Mouse (Mus musculus): ENCODE results near the gene Prr36. TPM values are rescaled to one million over a fixed set of nuclear protein-coding genes. Genes with fewer than 3 reads are reported as not detected.

Gene Prr36
- polyA plus RNA-seq, 1 experiment from 2014 or later, result 0.12 TPM

DNA sequence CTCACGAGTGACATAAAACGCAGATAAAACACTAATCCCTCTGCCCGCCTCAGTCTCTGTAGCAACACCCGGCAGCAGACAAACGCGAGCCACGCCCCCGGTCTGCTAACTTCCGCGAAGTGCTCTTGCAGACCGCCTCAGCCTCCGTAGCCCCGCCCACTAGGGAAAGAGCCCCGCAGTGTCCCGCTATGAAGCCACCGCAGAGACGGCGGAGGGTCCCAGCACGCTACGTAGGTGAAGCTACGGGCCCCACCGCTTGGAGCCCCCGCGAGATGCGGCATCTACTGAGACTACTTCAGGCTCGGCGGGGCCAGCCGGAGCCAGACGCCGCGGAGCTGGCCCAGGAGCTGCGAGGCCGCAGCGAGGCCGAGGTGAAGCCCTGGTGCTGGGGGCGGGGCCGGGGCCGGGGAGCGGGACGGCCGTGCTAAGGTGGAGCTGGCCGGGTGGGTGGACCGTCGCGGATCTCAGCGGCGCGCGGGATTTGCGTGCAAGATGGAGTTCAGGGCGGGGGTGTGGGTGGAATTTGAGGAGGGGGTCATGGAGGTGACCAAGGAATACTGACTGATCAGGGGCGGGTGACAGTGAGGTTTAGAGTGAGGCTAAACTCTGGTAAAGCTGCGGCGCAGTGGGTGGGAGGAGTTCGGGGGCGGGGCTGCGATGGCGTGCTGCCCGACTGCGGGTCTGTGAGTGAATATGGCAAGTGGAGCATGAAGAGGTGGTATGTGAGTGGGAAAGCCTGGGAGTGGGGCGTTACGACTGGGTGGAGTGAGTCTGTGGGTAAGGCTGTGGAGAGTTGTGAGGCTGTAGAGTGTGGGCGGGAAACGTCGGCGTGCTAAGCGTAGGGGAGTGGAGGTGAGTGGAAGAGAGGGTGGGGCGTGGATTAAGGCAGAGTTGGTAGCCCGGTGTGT, 35.9 kb upstream of the Prr36 start, which contains the start of gene Snapc2:
Gene Snapc2 (plus strand): TSS at position 147 of the 908 bp plus-strand sequence.
- DNase-seq (peak; percentile 98), ATAC-seq (peak; percentile 94)
- under 1% methylated on average over 69 of the region's 69 CpGs for WGBS (ENCODE audit: insufficient replicate concordance)
- H3K36me3 ChIP-seq (replicated peaks; ENCODE audit: insufficient read depth, low read length), result peaks cover 7% of the 10 kb centered on the region
- no peaks in the 10 kb centered on the region for H3K27me3 ChIP-seq (ENCODE audit: insufficient read depth, low read length)
- H3K9me3 ChIP-seq (ENCODE audit: low read length), result no peaks in the 10 kb centered on the region
- peak within 1 kb of the TSS; percentile 93 for H3K9ac ChIP-seq (replicated peaks)
- H3K4me3 ChIP-seq (ENCODE audit: low read depth, low read length), result peak within 1 kb of the TSS; percentile 93
- TF ChIP-seq EP300 (IDR thresholded peaks at IDR 0.05; ENCODE audit: low read depth) (no peak; the same call in 1 of the 2 replicates), CTCF (IDR thresholded peaks at IDR 0.05; ENCODE audit: low read depth) (no peak)
- H3K4me2 ChIP-seq (ENCODE audit: low read depth, low read length), result peak within 1 kb of the TSS; percentile 85
- H3K27ac ChIP-seq (ENCODE audit: low read depth), result peak within 1 kb of the TSS; percentile 74
- H3K4me1 ChIP-seq (ENCODE audit: insufficient read depth), result peaks cover 16% of the 10 kb centered on the region

DNA sequence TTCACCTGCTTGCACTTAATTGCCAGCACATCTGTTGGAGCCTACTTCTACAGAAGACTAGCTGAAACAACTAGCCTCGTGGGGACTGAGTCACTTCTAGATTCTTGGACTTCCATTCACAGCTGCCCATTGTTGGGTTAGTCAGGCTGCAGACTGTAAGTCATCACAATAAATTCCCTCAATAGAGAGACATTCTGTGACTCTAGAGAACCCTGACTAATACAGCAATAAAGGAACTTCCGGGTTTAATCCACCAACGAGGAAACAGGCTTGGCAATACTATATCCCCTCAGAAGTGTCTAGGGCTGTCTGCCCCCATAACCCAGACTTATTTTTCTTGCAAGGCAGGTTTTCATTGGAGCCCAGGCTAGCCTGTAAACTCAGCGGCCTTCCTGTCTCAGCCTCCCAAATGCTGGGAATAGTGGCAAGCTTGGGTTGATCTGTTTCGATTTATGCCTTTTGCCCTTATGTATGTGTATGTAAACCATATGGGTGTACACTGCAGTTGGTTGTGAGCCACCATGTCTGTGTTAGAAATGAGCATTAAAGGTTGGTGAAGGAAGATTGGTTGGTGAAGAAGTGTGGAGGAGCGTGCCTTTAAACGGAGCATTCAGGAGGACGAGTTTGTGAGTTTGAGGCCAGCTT, 35.0 kb upstream of the Prr36 start:
- 40% methylated on average over 8 of the region's 8 CpGs for WGBS (ENCODE audit: insufficient replicate concordance)
- H3K27ac ChIP-seq (ENCODE audit: low read depth), result peak overlapping the region; percentile 74; the same call in 1 of the 2 replicates
- no peaks in the 10 kb centered on the region for H3K9me3 ChIP-seq (ENCODE audit: low read length)
- DNase-seq (no peak), ATAC-seq (no peak)
- peak overlapping the region; percentile 85 for H3K4me2 ChIP-seq (ENCODE audit: low read depth, low read length)
- H3K4me1 ChIP-seq (ENCODE audit: insufficient read depth), result peaks cover 13% of the 10 kb centered on the region
- no peaks in the 10 kb centered on the region for H3K27me3 ChIP-seq (ENCODE audit: insufficient read depth, low read length)
- TF ChIP-seq EP300 (IDR thresholded peaks at IDR 0.05; ENCODE audit: low read depth), result no peak
- TF ChIP-seq CTCF (IDR thresholded peaks at IDR 0.05; ENCODE audit: low read depth), result no peak
- H3K9ac ChIP-seq (replicated peaks), result peak overlapping the region; percentile 93
- H3K4me3 ChIP-seq (ENCODE audit: low read depth, low read length), result peak overlapping the region; percentile 93
- H3K36me3 ChIP-seq (replicated peaks; ENCODE audit: insufficient read depth, low read length), result peaks cover 7% of the 10 kb centered on the region

DNA sequence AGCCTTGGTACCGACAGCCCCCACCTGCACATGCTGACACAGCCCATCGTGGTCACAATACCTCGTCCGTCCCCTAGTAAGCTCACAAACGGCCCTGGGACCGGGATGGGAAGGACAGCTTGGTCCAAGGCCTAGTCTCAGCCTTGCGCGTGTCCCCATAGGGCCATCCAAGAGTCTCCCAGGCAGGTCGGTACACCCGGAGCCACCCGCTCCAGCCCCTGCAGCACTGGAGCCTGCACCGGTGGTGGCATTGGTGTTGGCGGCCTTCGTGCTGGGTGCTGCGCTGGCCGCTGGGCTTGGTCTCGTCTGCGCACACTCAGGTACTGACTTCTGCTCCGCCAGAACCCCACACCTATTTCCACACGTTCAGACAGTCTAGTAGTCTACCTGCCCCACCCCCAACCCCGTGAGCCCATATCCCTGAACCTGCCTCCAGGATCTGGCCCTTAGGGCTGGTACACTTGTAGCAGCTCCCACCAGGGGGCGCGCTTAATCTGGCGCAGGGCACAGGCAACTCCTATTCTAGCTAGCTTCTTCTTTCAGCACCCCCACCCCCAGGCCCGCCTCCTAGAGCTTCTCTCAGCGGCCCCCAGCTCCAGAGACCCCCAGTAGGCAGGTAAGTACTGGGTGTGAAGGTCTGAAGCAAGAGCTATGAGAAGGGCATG, 33.2 kb upstream of the Prr36 start:
- no peak overlapping the region for H3K27ac ChIP-seq (ENCODE audit: low read depth)
- H3K9me3 ChIP-seq (ENCODE audit: low read length), result no peaks in the 10 kb centered on the region
- peaks cover 13% of the 10 kb centered on the region for H3K4me1 ChIP-seq (ENCODE audit: insufficient read depth)
- no peaks in the 10 kb centered on the region for H3K27me3 ChIP-seq (ENCODE audit: insufficient read depth, low read length)
- no peak overlapping the region for H3K4me2 ChIP-seq (ENCODE audit: low read depth, low read length)
- peaks cover 18% of the 10 kb centered on the region for H3K36me3 ChIP-seq (replicated peaks; ENCODE audit: insufficient read depth, low read length)
- H3K4me3 ChIP-seq (ENCODE audit: low read depth, low read length), result no peak overlapping the region
- TF ChIP-seq EP300 (IDR thresholded peaks at IDR 0.05; ENCODE audit: low read depth) (no peak), CTCF (IDR thresholded peaks at IDR 0.05; ENCODE audit: low read depth) (peak; percentile 93)
- H3K9ac ChIP-seq (replicated peaks), result no peak overlapping the region
- DNase-seq (peak; percentile 91), ATAC-seq (peak; percentile 28)
- WGBS (ENCODE audit: insufficient replicate concordance), result 45% methylated on average over 26 of the region's 26 CpGs

DNA sequence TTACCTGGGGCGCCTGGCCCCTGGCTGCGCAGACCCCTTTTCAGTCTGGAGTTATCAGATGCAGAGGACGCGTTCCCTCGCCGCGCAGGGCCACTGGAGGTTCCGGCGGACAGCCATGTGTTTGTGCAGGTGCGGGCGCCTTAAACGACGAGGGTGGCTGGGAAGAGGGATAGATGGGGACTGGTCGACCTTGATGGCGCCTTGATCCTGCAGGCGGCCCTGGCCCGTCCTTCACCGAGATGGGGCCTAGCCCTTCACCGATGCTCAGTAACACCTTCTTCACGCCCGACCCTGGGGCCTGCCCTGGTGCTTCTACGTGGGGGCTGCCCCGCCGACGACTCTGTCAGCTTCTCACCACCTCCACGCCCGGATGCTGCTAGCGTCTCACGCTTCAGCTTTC, 32.0 kb upstream of the Prr36 start:
- no peak overlapping the region for H3K4me2 ChIP-seq (ENCODE audit: low read depth, low read length)
- no peaks in the 10 kb centered on the region for H3K27me3 ChIP-seq (ENCODE audit: insufficient read depth, low read length)
- H3K4me1 ChIP-seq (ENCODE audit: insufficient read depth), result peaks cover 13% of the 10 kb centered on the region
- TF ChIP-seq CTCF (IDR thresholded peaks at IDR 0.05; ENCODE audit: low read depth), result no peak
- TF ChIP-seq EP300 (IDR thresholded peaks at IDR 0.05; ENCODE audit: low read depth), result no peak
- no peak overlapping the region for H3K27ac ChIP-seq (ENCODE audit: low read depth)
- H3K9me3 ChIP-seq (ENCODE audit: low read length), result no peaks in the 10 kb centered on the region
- no peak for DNase-seq
- WGBS (ENCODE audit: insufficient replicate concordance), result 44% methylated on average over 29 of the region's 29 CpGs
- peaks cover 30% of the 10 kb centered on the region for H3K36me3 ChIP-seq (replicated peaks; ENCODE audit: insufficient read depth, low read length)
- H3K4me3 ChIP-seq (ENCODE audit: low read depth, low read length), result no peak overlapping the region
- no peak for ATAC-seq
- H3K9ac ChIP-seq (replicated peaks), result no peak overlapping the region

DNA sequence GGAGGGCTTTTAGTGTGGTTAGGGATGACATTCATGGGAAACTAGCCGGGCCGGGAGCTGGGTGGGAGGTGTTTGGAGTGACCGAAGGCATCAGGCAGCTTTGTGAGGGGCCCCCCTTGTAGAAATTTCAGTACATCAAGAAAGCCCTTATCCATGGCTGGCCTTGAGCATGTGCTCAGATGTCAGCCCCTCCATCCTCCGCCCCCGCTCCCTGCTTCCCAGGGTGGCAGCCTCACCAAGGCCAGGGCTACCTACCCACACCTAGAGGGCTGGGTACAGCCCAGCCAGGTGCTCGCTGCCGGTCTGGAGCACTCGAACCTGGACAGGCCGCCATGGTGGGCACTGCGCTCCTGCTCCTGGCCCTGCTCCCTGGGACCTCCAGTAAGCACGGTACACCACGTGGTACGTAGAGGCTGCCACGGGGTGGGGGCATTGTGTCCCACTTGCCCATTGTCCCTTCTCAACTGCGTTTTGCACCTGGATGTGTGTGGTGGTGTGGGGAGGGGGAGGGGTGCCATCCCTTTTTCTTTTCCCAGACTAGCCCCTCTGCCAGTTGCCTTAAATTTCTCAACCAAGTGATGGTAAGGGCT, 30.8 kb upstream of the Prr36 start, which contains the start of gene Tgfbr3l:
Gene Tgfbr3l (plus strand): TSS at position 264 of the 590 bp plus-strand sequence.
- Histone ChIP-seq H3K4me1 (ENCODE audit: insufficient read depth) (peaks cover 6% of the 10 kb centered on the region; the same call in 1 of the 2 replicates), H3K36me3 (replicated peaks; ENCODE audit: insufficient read depth, low read length) (peaks cover 42% of the 10 kb centered on the region), H3K27me3 (ENCODE audit: insufficient read depth, low read length) (no peaks in the 10 kb centered on the region), H3K9me3 (ENCODE audit: low read length) (no peaks in the 10 kb centered on the region), H3K9ac (replicated peaks) (no peak within 1 kb of the TSS), H3K4me3 (ENCODE audit: low read depth, low read length) (no peak within 1 kb of the TSS), H3K4me2 (ENCODE audit: low read depth, low read length) (no peak within 1 kb of the TSS), H3K27ac (ENCODE audit: low read depth) (no peak within 1 kb of the TSS)
- ATAC-seq (no peak), DNase-seq (no peak)
- WGBS (ENCODE audit: insufficient replicate concordance), result 88% methylated on average over 15 of the region's 15 CpGs
- TF ChIP-seq EP300 (IDR thresholded peaks at IDR 0.05; ENCODE audit: low read depth), result no peak
- TF ChIP-seq CTCF (IDR thresholded peaks at IDR 0.05; ENCODE audit: low read depth), result no peak
